Mouse (Mus musculus) liver, embryonic 14.5 days (tissue): ENCODE data around the gene Prkg1.

Source experiments
- CTCF ChIP-seq: IDR thresholded peaks from 2 replicates; pipeline ENCODE4 v1.5.1; 2016; ENCODE audit warnings: antibody characterized with exemption, low read depth, control low read depth
- EP300 ChIP-seq: IDR thresholded peaks from 2 replicates; pipeline ENCODE4 v1.6.1; 2016; ENCODE audit warnings: antibody characterized with exemption, low read depth

DNA sequence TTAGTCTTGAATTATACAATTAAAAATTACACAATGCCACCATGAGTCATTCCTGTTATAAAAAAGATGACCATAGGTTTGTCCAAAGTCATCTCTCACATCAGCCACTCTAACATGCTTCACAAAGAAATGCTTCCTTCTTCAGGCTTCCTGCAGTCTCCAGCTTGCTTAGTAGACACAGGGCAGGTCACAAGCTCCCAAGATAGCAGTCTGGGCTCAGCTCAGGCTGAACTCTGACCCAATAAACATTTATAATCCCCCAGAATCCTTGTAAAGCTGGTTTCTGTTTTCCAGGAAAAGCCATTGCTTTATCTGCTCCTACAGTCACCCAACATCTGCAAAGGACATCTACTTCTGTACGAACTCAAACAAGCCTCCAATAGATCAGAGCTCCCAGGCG is 938.7 kb downstream of the Prkg1 start:
- TF ChIP-seq CTCF (no peak), EP300 (no peak)
